Mouse (Mus musculus): ENCODE data around the gene Irf3.

Irf3 gene

DNA sequence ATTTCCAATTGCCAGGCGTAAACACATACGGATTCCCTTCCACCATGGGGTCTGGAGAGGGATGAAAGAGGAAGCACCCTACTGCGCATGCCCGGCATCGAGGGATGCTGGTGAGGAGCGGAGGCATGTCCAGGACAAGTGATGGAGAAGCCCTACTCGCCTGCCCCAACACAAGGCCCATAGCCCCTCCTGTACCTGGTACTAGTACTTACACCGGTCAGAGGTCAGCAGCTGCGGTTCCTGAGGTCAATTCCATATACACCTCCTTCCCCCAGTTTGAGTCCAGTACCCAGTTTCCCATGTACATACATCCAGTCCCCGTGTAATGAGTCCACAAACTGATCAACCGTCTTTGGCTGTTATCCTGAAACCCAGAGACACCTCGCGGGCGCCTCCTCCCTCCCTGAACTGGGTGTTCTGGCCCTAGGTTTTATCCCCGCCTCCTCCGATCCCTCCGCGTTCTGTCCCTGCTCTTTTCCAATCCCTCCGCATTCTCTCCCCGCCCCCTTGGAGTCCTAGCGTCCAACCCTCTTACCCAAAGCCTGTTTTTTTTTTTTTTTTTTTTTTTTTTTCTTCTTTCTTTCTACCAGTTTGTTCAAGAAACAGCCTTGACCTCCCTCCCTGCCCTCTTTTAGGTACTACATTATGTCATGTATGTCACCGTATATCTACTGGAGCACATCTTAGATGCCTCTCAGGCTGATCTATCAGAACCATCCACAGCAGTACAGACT lies 22.9 kb upstream of the Irf3 start, which contains the start of gene Cpt1c:
Gene Cpt1c, minus strand, starts transcription at position 469 of the 734 bp plus-strand sequence.
- DNase-seq (ENCODE audit: low read depth, low spot score) = peak; percentile 75

DNA sequence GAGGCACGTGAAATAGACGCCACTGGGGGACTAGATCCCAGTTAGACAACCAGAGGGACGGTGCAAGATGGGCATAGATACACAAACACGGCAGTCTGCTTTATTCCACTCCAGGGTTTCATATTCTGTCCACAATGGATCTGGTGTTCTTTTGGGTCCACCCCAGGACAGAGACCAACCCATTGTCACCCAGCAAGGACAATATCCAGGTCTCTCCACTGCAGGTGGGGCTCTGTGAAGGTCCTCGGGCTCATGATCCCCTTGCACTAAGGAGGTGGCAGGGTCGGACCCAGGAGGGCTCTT lies 22.4 kb upstream of the Irf3 start:
- DNase-seq (ENCODE audit: low read depth, low spot score) = no peak

DNA sequence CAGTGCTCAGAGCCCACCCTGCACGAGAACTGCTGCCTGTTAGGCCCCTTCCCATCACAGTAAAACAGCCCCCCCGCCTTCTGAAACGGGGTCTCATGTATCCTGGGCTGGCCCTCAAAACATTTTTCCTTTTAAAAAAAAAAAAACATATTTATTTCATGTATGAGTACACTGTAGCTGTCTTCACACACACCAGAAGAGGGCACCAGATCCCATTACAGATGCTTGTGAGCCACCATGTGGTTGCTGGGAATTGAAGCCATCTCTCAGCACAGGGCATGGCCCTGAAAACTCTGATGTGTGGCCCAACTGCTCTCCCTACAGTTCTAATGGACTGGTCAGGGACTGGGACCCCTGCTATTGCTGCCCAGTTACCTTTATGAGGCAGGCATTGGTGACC lies 19.1 kb upstream of the Irf3 start:
- DNase-seq (ENCODE audit: low read depth, low spot score) = no peak

DNA sequence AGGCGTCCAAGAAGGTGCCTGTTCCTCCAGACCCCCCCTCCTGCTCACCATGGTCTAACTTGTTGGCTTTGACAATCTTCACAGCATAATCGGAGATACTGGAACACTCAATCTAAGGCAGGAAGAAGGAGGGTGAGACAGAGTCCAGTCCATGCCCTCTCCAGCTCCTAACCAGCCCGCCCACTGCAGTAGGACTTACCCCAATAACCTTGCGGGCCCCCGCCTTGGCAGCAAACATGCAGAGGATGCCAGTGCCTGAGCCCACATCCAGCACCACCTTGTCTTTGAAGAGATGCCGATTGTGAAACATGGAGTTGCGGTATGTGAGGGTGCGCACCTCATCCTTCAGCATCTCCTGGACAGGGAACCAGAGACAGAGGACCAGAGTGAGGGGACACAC lies 15.9 kb upstream of the Irf3 start:
- DNase-seq (ENCODE audit: low read depth, low spot score) = no peak

DNA sequence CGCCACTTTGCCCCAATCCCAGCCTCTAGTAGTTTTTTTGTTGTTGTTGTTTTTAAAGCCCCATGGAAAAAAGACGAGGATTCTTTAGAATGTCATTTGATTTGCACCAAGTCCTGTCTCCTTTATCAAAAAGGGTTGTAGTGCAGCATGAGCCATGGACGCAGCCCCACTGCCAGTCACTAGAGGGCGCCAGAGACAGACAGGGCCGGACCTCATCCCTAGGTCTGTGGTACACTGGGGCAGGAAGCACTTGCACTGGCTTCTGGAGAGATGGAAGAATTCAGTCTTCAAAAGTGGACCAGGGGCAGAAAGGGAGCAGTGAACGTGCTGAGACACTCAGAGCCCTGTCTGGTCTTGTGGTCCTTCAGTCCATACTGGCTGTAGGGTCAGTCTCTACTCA lies 14.4 kb upstream of the Irf3 start:
- DNase-seq (ENCODE audit: low read depth, low spot score) = peak; percentile 58

DNA sequence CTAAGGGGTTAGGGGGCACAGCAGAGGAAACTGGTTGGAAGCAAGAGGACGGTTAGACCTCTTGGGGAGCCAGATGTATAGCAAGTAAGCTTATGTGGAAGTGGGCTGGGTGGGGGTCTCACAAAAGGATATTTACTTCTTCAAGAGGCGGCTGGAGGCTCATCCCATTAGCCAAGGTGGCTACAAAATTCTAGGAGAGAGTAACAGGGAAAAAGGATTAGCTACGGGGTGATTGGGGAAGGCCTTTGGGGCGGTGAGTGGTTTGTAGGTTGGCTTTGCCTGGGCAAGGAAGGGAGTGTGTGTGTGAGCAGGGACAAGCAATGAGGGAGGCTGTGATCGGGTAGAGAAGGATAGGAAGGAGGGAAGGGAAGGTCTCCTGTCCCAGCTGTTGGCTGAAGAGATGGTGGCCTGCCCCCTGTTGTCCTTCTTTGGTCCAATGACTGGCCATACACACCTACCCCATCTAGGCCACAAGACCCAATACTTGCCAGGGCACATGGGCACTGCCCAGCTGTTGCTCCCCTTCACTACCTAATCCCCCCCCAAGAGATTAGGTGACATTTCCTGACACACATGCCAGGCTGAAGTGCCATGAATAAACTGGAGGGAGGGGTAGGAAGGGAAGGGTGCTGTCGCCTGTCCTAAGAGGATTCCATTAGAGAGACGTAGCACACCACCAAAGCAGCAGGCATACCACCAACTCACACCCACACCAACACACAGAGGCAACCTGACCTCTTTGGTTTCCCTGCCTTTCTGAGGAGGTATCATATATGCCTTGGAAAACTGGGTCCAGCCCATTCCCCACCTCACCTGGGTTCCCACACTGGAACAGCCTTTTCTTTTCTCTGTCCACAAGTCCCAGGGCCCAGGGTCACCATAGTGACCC lies 13.3 kb upstream of the Irf3 start:
- DNase-seq (ENCODE audit: low read depth, low spot score) = no peak

DNA sequence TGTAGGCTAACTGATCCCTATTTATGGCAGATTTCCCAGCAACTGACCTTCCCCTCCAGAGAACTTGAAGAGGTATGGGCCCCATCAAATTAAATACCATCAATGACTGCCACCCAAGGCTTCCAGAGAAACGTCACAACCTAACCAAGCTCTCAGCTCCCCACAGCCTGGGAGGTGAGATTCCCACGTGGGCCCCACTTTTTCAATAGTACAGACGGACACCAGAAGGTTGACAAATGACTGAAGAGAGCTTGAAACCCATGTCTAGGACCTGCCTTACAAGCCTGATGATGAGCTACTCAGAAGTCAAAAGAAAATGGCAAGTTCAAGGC lies 12.6 kb upstream of the Irf3 start:
- DNase-seq (ENCODE audit: low read depth, low spot score) = no peak

DNA sequence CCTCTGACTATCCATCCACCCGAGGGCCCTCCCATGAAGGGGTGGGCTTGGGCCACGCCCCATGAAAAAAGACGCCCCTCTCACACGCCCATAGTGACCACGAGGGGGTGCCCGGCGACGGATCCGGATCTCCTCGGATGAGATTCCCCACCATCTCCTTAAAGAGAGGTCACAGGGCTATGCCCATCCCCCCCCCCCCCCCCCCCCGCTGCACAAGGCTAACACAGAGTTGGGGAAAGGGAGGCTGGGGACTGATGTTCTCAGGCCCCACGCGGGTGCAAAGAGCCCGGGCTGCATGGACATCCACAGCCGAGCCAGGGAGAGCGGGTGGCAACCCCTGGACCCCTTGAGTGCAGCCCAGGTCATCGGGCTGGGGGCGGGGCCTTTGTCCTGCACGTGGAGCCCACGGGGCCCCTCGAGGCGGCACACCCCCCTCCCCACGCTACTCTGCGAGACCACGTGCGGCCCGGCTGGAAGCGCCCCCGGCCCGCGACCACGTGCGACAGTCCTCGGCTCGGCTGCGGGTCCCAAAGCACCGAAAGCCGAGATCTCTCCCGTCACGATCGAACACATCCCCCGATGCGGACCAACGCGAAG lies 11.8 kb upstream of the Irf3 start:
- DNase-seq (ENCODE audit: low read depth, low spot score) = peak; percentile 55

DNA sequence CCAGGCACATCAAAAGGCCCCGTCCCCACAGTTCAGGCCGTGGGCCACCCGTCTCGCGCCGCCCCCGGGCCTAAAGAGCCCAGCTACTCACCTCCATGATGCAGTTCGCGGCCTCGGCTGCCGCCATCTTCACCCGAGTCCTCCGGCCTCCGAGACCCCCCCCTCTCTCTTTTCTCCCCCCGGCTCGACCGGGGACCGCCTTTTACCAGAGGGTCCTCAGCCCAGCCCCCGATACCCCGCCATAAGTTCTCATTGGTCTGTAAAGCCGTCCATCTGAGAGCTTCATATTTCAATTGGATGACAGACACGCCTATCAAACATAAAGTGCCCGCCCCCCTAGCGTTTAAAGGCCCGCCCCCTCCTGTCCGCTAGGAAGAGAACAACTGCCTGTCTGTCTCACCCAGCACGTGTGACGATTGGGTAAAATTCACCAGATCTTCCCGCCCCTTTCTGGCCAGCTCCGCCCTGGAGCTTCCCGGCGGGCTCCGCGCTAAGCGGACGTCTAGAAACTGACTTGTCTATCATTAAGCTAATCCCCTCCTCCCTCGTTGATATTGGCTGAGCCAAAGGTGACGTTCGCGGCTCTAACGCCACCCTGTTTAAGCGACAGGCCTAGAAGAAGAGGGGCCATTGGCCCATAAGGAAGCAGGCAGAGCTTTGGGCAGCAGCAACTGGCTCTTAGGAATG lies 11.1 kb upstream of the Irf3 start, which contains the start of gene Prmt1:
Gene Prmt1, minus strand, starts transcription at position 377 of the 687 bp plus-strand sequence.
- DNase-seq (ENCODE audit: low read depth, low spot score) = peak; percentile 98

DNA sequence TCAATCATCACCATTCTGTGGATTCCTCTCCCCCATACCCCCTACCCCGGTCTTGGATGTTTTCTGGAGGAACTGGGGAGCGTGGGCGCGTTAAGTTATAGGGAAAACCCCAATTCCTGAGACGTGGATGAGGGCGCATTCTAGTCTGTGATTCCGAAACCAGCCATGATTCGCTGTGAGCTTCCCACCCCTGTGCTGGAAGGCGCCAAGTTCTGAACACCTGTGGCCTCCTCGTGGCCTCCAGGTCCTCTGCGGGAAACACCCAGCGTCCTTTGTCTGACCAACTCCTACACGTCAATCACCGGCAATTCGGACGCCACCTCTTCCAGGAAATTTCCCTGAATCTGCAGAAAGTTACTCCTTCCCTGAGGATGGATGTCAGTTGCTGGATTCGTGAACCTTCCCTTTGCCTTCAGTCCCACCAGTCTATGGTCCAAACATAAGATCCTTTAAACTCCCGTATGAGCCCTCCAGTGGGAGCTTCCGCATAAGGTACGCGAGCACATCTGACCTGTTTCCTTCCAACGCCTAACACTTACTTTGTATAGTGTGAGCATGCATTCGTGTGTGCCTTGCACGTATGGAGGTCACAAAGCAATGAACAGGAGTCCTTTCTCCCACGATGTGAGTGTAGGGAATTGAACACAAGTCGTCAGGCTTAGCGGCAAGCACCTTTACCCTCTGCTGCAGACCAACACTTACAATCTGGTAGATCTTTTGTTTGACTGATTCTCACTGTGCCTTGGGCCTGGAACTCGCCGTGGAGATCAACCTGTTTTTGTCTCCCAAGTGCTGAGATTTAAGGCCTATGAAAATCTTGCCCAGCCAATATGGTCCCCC lies 10.3 kb upstream of the Irf3 start:
- no peak for DNase-seq (ENCODE audit: low read depth, low spot score)

DNA sequence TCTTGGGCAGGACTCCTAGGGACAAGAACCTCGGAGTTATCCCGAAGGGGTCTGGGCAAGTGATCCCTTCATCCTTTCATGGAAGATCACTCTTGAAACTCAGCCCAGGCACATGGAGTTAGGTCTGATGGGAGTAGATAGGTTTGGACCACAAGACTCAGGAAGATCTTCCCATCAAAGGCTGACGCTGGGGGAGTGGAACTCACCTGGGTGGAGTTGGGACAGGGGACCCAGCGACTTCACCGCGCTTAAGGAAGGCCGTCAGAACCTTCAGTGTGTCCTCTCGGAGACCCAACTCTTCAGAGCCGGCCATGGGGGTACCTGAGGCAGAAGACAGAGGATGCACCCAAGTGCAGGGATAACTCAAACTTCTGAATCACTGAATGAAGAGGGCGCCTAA lies 776 bp upstream of the Irf3 start:
- no peak for DNase-seq (ENCODE audit: low read depth, low spot score)

DNA sequence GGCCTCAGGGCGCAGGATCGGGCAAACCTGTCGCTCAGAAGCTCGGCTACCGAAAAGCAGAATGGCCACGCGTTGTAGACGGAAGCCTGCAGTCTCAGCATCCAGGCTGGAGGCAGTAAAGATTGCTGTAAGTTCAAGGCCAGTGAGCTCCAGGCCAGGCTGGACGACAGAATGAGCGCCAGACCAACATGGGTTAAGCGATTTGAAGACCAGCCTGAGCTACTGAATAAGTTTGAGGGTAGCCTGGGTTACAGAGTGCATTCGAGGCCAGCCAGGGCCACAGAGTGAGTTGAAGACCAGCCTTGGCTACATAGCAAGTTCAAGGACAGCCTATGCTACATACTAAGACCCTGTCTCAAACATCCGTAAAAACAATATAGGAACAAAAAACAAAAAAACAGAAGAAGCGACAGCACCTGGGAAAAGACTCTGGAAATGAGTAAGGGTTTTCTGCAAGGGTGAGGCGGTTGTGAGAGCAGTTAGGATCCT lies 536 bp downstream of the Irf3 start:
- no peak for DNase-seq (ENCODE audit: low read depth, low spot score)

DNA sequence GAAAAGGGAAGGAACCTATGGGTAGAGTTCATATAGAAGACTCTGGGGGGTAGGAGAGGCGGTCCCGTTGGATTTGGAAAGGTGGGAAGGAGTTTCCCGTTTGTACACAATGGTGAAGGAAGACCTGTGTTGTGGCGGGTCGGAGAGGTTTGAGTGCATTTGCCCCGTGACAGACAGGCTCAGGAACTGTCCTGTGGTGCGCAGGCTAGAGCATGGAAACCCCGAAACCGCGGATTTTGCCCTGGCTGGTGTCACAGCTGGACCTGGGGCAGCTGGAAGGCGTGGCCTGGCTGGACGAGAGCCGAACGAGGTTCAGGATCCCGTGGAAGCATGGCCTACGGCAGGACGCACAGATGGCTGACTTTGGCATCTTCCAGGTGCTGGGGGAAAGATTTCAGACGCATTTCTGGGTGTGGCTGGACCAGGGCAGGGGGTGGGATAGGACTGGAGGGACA lies 1.1 kb downstream of the Irf3 start, which contains the start of gene Bcl2l12:
Gene Bcl2l12, minus strand, starts transcription at position 212 of the 455 bp plus-strand sequence.
- no peak for DNase-seq (ENCODE audit: low read depth, low spot score)

DNA sequence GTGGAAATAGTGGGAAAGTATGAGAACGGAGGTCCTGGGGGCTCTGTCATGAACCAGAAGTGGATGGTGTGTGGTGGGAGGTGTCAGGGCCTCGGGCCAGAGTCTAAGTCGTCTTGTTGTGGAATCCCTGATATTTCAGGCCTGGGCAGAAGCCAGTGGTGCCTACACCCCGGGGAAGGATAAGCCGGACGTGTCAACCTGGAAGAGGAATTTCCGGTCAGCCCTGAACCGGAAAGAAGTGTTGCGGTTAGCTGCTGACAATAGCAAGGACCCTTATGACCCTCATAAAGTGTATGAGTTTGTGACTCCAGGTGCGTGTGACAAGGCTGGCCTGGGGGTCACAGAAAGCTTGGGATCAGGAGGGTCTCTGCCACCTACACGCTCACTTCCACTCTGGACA lies 2.3 kb downstream of the Irf3 start:
- DNase-seq (ENCODE audit: low read depth, low spot score) = no peak

DNA sequence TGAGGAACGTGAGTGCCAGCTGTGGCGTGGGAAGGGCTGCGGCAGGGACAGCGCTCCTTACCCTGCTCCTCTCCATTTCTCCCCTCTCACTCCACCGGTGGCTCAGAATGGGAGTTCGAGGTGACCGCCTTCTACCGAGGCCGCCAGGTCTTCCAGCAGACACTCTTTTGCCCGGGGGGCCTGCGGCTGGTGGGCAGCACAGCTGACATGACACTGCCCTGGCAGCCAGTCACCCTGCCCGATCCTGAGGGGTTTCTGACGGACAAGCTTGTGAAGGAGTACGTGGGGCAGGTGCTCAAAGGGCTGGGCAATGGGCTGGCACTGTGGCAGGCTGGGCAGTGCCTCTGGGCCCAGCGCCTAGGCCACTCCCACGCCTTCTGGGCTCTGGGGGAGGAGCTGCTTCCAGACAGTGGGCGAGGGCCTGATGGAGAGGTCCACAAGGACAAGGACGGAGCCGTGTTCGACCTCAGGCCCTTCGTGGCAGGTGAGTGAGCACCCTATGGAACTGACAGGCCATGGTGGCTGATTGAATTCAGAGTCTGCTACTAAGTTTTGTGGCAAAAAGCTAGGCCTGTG lies 3.2 kb downstream of the Irf3 start:
- no peak for DNase-seq (ENCODE audit: low read depth, low spot score)

DNA sequence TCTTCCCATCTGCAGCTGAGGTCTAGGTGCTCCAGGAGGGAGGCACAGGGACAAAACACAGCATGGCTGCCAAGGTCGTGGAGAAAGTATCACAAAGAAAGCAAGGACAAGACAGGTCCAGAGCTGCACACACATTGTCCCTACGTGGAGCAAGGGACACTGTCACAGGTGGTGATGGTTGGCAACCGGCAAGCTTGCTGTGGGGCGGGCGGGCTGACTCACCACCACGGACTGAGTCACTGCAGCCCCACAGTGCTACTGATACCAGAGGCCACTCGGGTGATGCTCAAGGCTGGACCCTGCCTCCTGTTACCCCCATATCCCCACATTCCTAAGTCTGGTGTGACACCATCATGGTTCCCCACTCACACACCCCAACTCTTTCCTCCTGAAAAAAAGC lies 5.0 kb downstream of the Irf3 start:
- DNase-seq (ENCODE audit: low read depth, low spot score) = no peak

DNA sequence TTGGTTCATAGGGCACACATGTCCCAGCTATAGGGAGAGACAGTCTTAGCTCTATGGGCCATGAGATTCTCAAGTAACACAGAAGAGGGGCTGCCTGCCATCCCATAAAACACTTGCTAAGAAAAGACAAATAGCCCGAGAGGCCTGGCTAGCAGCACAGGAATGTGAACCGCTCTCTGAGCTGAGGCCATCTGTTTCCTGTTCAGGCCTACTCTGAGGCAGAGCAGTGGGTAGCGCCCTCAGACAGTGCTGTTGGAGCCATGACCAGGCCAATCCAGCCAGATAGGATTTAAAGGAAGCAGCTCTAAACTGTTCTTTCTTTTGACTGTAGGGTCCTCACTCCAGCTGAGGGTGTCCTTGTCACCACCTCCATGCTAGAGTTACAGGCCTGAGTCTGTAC lies 7.1 kb downstream of the Irf3 start:
- no peak for DNase-seq (ENCODE audit: low read depth, low spot score)

DNA sequence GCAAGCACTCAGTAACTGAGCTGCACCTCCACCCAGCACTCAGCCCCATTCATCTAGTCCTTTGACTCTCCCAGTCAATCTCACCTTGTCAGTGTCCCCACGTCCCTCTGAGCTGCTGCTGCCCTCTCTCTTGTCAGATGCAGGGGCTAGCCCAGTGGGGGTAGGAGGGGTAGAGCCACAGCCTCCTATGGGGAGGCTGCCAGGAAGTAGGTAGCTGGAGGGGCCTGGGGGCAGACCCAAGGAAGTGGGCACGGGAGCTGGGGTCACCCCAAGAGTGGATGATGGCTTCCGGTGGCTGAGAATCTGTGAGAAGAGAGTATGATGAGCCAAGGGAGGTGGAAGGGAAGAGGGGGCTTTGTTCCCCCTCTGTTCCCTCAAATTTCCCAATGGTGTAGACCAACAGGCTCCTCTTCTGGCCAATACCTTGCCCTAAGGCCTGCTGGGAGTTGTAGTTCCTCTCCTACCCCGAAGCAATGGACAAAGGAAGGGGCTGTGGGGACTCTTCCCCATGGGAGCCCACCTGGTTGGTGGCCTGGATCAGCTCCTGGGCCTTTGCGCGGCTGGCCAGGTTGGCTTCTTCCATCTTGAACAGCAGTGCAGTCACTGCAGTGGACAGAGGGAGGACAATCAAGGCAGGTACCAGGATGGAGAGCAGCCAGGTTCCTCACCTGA lies 8.0 kb downstream of the Irf3 start:
- DNase-seq (ENCODE audit: low read depth, low spot score) = no peak

DNA sequence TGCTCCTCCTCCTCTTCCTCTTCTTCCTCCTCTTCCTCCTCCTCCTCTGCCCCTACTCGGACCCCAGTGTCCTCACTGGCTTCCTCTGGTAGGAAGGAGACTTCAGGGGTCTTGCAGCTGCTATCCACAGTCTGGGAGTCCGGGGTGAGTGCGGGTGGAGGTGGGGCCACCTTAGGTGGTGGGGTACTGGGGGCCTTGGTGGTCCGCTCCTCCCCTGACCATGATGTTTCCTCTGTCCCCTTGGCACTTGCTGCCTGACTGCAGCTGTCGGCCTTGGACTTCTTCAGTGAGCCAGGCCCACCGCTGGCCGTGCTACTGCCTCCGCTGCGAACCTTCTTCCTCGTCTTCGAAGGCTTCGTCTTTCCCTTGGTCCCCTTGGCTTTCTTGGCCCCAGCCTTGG lies 9.1 kb downstream of the Irf3 start:
- DNase-seq (ENCODE audit: low read depth, low spot score) = no peak

DNA sequence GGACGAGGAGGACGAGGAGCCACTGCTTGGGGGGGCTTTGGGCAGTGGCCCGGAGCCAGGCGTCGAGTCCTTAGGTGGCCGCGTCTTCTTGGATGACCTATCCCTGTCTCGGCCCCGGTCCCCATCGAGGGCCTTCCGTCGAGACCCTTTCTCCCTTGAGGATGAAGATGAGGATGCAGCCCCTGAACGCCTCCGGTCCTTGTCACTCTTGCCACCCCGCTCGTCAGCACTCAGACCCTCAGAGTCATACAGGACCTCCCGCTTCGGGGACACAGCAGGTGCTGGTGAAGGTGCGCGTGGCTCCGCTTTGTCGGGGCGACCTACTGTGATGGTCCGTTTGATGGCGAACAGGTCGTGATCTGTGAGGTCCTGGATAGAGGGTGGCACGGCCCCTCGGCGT lies 9.7 kb downstream of the Irf3 start:
- no peak for DNase-seq (ENCODE audit: low read depth, low spot score)
